Mouse (Mus musculus) olfactory bulb, adult 2 months (tissue): ENCODE measurements at regions not wholly inside any gene's neighbourhood (a gene's known extent, or its start where the extent isn't known, plus 50 kb on each side); places are given as distances from the start of the nearest gene placed in this dataset.
A peak's percentile ranks its signal among the peaks of the same experiment; 100 is the strongest.

ENCODE experiments used
- CTCF ChIP-seq: fragments of 200-500 bp; IDR thresholded peaks from 2 replicates; pipeline ENCODE4 v1.5.1; 2012; ENCODE audit warnings: low read depth, mild to moderate bottlenecking, low read length, moderate library complexity; ENCODE audit not compliant: insufficient read depth
- POLR2A ChIP-seq: fragments of 200-500 bp; IDR thresholded peaks from 2 replicates; pipeline ENCODE4 v1.6.1; 2012; ENCODE audit warnings: mild to moderate bottlenecking, low read depth, low read length, moderate library complexity; ENCODE audit not compliant: insufficient read depth

DNA sequence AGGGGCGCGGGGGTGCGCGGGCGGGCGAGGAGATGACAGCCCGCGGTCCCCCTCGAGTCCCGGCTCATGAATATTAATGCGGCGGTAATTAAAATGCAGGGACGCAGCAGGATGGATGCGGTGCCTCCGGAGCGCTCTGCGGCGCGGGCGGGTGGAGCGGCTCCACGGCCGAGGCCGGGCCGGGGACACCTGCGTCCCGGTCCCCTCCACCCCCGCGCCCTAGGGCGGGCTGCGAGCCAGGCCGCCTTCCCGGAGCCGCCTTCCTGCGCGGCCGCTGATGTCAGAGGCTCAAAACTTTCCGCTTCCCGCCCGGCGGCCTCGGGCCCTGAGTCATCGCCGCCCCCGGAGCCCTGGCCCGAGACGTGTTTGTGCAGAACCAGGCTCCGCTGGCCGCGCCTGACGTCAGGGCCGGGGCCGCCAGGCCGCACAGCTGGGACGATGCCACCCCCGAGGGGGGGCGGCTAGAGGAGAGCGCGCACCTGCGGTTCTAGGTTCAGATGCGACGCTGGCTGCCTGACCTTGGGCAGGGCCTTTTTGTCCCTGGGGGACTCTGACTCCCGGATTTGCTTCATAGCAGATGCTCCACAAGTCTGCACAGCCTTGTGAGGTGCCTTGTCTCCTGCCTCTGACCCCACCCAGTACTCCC is 91.5 kb downstream of the 1700001O22Rik start:
- TF ChIP-seq POLR2A (0 out of 2 replicates have a peak, but pooled peaks have one; percentile 48), CTCF (no peak)
